Mouse (Mus musculus): ENCODE results near the gene Kdelr3. TPM values are rescaled to one million over a fixed set of nuclear protein-coding genes. Genes with fewer than 3 reads are reported as not detected.

The Kdelr3 gene
- total RNA-seq (2021) = 10 to 100 TPM; 21.4 to 24.2 TPM

DNA sequence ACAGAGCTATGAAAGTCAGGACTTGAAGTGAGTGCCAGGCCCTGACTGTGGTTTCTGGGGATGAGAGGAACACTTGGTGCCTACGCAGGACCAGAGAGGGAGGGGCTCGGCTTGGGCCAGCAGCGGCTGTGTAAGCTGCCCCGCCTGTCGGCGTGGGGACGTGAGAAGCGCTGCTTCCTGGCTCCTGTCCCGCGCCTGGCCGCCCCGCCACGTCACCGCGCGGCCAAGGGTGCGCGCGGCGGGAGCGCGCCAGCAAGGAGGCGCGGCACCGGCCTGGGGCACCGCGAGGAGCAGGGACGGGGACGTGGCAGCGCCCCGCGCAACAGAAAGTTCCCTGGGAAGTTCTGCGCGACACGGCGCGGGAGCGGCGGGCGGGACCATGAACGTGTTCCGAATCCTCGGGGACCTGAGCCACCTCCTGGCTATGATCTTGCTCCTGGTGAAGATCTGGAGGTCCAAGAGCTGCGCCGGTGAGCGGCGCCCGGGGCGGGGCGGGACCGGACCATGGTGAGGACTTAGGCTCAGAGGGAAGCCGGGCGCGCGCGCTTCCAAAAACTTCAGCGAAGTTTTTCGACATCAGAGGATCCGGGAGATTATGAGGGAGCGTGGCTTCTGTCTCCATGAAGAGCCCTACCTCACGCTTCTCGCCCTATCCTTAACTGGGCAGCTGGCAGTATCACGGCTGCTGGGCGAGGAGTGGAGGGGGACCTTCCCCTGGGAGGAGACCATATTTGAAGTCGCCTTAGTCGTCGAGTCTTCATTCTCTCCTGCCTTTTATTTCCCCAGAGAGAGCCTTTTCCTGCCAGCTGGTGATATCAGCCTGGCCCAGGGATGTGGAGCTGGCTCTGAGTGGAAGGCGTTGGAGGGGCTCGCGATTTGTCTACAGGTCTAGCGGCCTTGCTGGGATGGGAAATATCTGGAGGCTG lies at the start of gene Kdelr3:
Kdelr3 (plus strand) TSS at position 241 of the 926 bp plus-strand sequence.
- peak; percentile 87 to 89 for DNase-seq
- intact Hi-C loops (cut with DNase I) = no loop called here

DNA sequence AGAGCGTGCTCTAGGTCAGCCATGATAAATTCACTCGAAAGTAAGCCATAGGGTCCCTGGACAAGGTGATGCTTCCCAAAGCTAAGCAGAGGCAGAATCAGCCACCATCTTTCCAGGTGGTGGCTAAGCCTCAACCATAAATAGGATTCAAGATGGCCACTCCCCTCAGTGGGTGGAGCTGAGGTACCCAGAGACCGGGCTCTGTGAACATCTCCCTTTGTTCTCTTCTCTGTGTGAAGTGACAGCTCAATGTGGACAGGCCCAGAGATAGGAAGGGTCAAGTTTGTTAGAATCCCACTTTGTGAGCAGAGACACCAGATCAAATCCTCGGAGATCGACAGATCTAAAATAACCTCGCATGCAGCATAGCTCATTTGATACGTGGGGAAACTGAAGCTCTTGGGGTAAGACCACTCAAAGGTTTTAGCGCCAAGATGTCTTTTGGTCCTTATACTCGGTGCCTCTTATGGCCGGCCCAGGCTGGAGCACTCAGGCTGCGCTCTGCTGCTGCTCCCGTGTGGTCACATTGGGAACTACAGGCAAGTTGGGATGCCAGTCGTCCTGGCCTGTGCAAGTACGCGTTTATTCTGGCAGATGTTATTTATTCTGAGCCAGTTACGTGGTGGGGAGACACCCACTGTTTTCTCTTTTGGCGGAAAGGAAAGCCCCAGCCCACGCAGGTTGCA lies 49.5 kb upstream of the Kdelr3 start:
- DNase-seq = peak; percentile 89 to 95
- intact Hi-C loops (cut with DNase I) = loop anchor here (1.0 to 5.0 kb wide), 5 partner anchors 56 to 244 kb away; no protein-coding TSS in a partner anchor

DNA sequence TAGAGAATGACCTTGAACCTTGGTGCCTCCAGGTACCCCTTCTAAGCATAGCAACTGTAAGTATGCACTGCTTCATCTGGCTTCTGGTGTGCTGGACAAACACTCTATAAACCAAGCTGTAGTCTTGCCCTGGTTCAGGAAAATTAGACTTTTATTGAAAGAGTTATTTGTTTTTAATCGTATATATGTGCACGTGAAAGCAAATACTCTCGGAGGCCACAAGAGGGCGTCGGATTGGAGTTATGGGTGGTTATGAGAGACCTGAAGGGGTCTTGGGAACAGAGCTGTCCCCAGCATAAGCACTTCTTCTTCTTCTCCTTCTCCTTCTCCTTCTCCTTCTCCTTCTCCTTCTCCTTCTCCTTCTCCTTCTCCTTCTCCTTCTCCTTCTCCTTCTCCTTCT lies 46.6 kb upstream of the Kdelr3 start:
- intact Hi-C loops (cut with DNase I) = loop anchor here (5.0 kb wide), 1 partner anchor 247 kb away; no protein-coding TSS in a partner anchor
- DNase-seq = no peak

DNA sequence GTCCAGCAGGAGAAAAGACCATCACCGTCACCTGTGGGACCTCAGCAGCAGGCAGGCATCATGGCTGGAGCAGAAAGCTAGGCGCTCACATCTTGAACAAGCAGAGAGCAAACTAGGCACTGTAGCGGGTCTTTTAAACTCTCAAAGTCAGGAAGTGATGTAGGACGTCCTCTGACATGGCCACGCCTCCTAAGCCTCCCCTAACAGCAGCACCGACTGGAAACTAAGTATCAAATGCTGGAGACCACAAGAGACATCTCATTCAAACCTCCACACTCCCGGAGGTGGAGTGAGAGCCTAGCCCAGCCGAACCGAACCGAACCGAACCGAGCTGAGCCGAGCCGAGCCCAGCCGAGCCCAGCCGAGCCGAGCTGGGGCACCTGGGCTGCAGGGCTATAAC lies 45.6 kb upstream of the Kdelr3 start:
- intact Hi-C loops (cut with DNase I) = loop anchor here (10.0 kb wide), 1 partner anchor 134 kb away; the partner anchor contains the start of gene Dmc1
- DNase-seq = no peak

DNA sequence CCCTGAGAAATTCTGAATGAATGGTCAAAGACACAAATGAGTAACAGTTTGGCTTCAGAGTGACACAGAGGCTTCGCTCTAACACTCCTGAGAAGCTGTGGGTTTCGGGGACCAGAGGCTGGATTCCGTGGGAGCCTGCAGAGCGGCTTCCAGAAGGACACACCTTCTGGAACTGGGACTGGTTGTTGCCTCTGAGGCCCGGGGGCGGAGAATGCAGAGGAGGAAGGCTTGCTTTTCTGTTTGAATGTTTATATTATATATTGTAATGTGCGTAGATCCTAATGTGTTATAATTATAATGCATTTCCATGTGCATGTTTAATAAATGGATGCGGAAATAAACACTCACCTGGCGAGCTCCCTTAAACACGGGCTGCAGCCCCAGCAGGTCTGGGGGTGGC lies 45.1 kb upstream of the Kdelr3 start:
- intact Hi-C loops (cut with DNase I) = loop anchor here (10.0 kb wide), 1 partner anchor 134 kb away; the partner anchor contains the start of gene Dmc1
- no peak for DNase-seq

DNA sequence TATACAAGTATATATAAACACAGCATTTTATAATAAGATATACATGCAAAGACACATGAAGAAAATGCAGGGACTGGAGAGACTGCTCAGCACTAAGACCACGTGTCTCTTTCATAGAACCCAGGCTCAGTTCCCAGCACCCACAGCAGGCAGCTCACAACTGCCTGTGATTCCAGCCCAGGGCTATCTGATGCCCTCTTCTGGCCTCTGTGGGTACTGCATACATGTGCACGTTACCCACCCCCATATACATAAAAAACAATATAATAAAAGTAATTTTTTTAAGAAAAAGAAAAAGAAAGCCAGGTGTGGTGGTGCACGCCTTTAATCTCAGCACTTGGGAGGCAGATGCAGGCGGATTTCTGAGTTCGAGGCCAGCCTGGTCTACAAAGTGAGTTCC lies 43.2 kb upstream of the Kdelr3 start:
- DNase-seq = no peak
- intact Hi-C loops (cut with DNase I) = loop anchor here (10.0 kb wide), 1 partner anchor 132 kb away; the partner anchor contains the start of gene Dmc1

DNA sequence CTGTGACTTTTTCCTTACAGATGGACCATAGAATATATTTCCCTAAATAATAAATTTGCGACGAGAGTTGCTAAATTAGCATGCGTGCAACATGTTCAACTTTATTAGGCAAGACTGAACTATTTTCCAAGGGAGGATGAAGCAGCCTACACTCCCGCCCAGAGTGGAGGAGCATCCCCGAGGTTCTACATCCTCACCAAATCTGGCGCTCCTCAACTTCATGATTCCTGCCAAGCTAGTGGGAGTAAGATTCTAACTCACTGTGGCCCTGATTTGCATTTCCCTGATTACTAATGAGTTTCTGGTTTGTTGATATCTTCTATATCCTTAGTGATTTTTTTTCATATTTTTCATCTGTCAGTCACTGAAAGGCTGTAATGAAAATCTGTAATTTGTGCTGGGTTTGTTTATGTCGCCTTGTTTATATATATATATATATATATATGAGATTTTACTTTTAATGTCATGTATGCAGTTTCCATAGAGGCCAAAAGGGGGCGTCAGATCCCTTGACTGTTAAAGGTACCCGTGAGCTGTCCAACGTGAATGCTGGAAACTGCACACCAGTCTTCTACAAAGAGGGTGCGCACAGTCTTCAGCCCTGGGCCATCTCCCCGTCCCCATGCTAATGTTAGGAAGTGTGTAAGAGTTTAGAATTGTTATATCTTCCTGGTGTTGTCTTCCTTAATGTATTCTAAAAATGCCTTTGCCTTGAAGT lies 42.4 kb upstream of the Kdelr3 start:
- DNase-seq = no peak
- intact Hi-C loops (cut with DNase I) = loop anchor here (10.0 kb wide), 1 partner anchor 131 kb away; the partner anchor contains the start of gene Dmc1

DNA sequence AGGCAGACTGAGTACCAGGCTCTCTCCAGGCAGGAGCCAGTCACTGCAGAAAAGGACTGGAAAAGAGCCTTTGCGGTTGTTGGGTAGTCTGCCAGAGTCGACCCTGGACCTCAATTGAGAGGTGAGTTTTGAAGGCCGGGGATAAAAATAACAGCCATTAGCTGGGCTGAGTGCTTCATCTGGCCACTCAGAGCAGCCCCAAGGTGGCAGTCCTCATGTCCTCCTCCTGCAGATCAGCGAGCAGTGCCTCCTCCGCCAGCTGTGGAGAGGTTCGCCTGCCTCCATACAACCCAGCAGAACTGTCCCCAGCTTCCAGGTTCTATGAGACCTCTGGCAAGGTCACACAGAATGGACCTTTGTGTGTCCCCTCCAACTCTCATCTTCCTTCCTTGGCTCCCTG lies 39.0 kb upstream of the Kdelr3 start:
- intact Hi-C loops (cut with DNase I) = loop anchor here (10.0 kb wide), 1 partner anchor 128 kb away; the partner anchor contains the start of gene Dmc1

DNA sequence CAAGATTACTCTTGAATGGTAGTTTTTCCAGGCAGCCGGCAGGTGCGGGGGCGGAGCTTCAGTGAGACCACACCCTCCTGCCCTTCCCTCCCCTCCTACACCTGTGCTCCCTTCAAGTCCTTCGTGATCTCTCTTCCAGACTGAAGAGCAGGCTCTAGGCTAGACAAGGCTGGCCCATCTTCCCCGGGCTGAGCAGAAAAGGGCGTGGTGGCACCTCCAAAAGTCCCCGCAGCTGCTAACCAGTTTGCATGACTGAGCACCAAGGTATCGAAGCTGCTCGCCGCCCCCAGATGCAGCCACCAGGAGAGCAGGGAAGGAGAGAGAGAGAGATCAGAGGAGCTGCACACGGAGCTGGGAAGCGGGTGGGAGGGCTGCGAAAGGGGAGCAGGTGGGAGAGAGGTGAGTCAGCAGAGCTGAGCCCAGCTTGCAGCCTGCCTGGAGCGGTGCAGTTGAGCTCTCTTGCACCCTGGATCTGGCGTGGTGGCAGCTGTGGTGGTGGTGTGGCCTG lies 35.0 kb upstream of the Kdelr3 start:
- intact Hi-C loops (cut with DNase I) = no loop called here
- DNase-seq = no peak

More for the DNA sequence above, 39.0 kb upstream of the Kdelr3 start:
- DNase-seq = no peak

DNA sequence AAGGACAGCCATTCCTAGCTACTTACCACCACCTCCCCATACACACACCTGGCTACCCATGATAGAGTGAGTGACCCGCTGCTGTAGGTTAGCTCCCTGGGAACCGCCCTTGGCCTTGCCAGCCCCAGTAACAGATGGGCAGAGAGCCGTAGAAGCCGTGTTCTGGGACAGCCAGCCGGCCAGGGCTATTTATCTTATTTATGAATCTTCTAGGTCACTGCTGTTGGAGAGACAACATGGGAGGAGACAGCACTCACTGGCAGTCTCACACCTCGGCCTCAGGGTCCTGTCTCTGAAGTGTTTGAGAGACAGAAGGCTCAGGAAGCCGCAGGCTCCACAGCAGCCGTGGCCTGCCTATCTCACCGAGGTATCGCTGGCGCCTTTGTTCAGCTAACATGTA lies 26.7 kb upstream of the Kdelr3 start:
- intact Hi-C loops (cut with DNase I) = no loop called here
- no peak for DNase-seq

DNA sequence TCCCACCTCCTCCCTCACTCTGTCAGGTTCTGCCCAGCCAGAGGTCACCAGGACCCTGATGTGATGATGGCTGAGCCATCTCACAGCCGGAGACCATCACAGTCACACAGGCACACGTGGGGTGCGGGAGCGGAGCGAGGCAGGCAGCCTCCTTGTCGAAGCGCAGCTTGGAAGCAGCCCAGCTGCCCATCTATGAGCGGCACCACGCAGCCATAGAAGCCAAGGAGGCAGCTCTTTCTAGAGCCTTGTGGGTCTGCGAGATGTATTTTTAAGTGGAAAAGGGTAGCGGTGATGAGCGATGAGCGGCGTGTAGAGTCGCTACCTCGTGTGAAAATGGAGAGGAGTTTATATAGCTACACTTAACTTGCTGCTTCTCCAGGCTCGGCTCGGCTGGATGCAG lies 22.7 kb upstream of the Kdelr3 start:
- DNase-seq = no peak
- intact Hi-C loops (cut with DNase I) = loop anchor here (5.0 kb wide), 1 partner anchor 129 kb away; no protein-coding TSS in a partner anchor

DNA sequence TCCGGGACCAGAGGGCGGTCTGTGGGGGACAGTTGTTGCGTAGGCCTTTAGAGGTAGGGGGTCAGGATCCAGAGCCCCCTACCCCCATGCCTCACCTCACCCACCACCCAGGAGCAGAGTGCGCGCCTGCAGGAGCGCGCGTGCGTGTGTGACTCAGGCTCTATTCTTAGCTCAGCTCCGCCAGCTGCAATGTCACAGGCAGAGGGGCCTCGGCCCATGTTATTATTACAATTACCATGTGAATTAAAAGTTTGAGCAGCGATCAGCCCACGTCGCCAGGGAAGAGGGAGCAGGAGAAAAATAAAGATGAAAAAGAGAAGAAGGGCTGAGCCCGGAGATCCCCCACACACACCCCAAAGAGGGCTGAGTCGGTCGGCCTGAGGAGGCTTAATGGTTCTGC lies 16.1 kb upstream of the Kdelr3 start:
- intact Hi-C loops (cut with DNase I) = no loop called here

DNA sequence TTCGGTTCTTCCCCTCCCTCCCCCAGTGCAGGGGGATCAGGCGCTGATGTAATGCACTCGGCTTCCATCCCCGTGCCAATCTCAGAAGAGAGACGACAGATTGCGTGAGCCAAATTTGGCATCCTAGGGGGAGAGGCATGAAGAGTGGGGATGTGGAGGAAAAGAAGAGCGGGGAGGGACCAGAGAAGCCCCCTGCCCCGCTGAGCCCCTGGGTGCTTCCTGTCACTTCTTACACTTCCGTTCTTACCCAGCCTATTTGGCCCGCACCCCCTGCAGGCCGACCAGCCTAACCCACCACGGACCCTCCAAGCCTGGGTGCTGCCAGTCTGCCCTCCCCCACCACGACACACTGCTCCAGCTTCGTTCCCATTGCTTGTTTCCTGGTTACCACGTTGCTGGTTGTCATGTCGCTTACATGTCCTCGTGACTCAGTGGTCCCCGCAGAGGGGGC lies 13.3 kb upstream of the Kdelr3 start:
- no peak for DNase-seq
- intact Hi-C loops (cut with DNase I) = no loop called here

More for the DNA sequence above, 16.1 kb upstream of the Kdelr3 start:
- DNase-seq = no peak

DNA sequence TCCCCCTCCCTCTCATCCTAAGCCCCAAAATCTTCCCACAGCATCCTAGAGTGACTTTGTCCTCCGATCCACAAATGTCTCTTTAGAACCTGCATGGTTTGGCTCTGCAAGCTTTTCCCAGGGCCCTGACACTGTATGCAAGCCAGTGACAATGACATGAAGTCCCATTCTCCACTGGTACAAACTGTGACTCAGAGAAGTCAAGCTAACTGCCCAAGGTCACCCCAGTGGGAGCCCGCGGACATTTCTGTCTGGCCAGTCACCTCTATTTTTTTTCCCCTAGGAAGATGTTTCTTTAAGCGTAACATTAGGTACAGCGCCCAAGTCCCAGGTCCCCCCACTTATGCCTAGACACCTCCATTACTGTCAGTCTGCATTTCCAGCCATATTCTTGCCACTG lies 12.8 kb upstream of the Kdelr3 start:
- intact Hi-C loops (cut with DNase I) = no loop called here
- no peak for DNase-seq

DNA sequence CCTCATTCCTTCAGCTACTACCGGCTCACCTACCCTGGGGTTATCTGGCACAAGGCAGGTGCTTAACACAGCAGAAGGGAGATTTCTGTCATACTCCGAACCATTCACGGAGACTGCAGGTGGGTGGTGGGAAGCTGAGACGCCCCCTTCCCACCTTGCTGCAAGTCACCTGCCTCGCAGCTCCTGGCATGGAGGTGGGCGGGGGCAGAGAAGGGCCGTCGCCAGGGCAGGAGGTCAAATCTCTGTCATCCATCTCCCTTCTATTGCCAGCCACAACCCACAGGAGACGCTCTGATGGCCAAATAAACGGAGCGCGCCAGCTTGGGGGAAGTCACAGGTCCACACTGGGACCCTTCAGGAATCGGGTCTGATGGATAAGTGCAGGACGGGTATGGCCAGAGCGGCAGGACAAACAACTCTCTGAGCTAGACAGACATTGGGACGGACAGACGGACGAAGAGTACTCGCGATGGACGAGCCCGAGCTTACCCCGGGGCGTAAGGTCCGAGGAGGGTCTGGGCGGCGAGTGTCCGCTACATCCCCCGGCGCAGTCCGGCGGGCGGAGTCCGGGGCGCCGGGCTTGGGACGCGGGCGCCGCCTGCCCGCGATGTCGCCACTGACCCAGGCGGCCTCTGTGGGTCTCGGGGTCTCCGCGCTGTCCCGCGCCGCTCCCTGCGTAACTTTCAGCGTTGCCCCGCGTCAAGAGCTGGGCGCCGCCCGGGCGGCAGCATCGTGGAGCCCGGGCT lies 11.3 kb upstream of the Kdelr3 start, which contains the start of gene Kcnj4:
Kcnj4 (minus strand) TSS at position 535 of the 746 bp plus-strand sequence.
- DNase-seq = no peak
- intact Hi-C loops (cut with DNase I) = no loop called here

DNA sequence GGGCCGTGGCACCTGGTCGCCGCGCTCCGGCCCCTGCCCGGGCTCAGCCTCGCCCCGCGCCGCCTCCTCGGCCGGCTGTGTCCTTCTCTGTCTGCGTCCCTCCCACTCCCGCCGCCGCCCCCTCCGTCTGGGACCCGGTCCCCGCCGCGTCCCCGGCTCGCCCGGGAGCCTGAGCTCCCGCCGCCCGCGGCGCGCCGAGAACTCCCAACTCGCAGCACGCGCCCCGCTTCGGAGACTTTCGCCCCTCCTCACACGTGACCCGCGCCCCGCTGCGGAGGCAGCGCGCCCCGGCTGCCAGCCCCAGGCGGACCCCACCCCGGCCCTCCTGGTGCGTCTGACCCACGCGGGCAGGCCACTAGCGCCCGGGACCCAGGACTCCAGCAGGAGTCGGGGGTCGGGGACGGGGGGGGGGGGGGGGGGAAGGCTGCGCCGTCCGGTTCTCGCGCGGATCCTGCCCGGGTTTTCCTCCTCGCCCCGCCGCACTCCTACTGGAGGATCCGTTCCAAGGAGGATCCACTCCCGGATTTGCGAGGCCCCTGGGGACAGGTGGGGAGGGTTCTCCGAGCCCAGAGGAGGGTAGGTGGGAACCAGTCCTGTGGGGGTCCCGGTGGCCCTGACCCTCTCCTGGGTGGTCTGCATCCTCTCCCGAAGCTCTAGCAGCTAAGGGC lies 10.5 kb upstream of the Kdelr3 start:
- intact Hi-C loops (cut with DNase I) = no loop called here
- DNase-seq = peak; percentile 77 to 83

DNA sequence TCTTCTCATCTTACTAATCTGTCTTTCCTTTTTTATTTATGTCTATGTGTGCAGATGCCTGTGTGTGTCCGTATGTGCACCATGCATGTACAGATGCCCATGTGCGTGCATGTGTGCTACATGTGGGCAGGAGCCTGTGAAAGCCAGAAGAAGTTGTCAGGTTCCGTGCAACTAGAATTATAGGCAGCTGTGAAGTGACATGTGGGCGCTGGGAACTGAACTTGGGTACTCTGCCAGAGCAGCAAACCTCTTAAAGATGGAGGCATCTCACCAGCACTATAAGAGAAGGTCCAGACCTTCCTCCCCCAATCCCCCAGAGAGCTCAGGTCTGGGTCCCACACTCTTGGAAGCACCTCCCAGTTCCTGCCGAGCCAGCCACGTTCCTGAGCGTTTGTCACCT lies 9.8 kb upstream of the Kdelr3 start:
- intact Hi-C loops (cut with DNase I) = no loop called here
- DNase-seq = no peak

DNA sequence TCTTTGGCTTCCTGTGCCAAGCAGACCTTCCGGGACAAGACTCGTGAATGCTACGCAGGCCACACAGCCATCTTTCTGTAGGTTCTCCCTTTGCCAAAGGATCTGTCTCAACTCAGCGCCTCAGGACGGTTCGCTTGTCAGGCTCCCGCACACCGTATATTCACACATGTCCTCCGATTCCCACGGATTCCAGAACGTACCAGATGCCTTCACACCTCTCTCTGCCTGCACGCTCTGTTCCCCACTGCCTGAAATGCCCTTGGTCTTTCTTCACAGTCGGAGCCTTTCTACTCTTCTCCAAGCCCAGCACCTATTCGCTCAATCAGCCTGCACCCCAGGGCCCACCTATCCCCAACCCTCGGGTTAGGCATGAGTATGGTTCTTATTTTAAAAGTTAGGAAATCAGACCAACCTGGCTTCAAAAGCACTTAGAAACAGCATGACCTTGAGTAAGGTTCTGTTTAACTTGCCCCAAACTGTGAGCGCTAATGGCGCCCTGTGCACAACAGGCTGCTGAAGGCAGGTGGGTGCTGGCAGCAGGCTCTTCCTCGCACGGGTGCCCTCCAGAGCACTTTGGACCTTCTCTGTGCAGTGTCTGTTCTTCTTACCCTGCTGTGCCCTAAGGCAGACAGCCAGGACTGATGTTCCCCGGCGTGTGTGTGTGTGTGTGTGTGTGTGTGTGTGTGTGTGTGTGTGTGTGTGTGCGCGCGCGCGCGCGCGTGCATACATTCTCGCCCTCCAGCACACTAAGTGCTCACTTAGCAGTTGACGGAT lies 9.0 kb upstream of the Kdelr3 start:
- DNase-seq = no peak
- intact Hi-C loops (cut with DNase I) = no loop called here

Data from heart, postnatal 10 days (tissue).